Mouse (Mus musculus) E14TG2a.4 (cell line): ENCODE results near the gene Ptf1a.

ENCODE experiments used
- CTCF ChIP-seq: conservative IDR thresholded peaks from 2 replicates; pipeline ENCODE4 v1.5.1; 2014; ENCODE audit warnings: low read length
- NANOG ChIP-seq: IDR thresholded peaks from 2 replicates; pipeline ENCODE4 v1.6.1; 2014; ENCODE audit warnings: borderline replicate concordance, low read length, mixed read lengths
- POU5F1 ChIP-seq: IDR thresholded peaks from 2 replicates; pipeline ENCODE4 v1.6.1; 2014; ENCODE audit warnings: low read length, borderline replicate concordance

GRCm38 (mm10) chr2:19429031-19429430, 16.4 kb upstream of the Ptf1a start:
- TF ChIP-seq CTCF, result no peak
- no peak for TF ChIP-seq POU5F1
- no peak for TF ChIP-seq NANOG
